Mouse (Mus musculus) spleen, postnatal 4 days (tissue): ENCODE data around the gene Lrrc7.
"Not testable (repeated sequence)": the region's sequence is repeated elsewhere in the genome, so short reads cannot be mapped to it uniquely, and the experiment has no call there.

Source experiments
- DNase-seq, 2 experiments: peaks; one replicate each; pipeline ENCODE4 v3.0.0; 2022; ENCODE audit warnings: low spot score in 2 of 2

The Lrrc7 gene

GRCm38 (mm10) chr3:158168454-158168853 is 393.6 kb downstream of the Lrrc7 start:
- no peak for DNase-seq

DNA sequence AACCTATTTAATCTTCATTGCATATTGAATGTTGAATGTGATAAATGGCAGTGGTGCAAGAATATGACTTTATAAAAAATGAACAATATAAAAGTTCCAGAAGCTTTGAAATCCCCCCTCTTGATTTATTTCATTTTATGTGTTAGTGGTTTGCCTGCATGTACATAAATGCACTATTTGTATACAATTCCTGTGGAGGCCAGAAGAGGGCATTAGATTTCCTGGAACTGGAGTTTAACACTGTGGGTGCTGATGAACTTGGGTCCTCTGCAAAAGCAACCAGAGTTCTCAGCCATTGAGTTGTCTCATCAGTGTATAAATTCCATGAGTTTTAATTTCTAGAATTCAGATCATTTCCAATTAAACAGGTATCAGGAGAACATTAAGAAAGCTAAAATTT is 397.0 kb downstream of the Lrrc7 start:
- no peak for DNase-seq

- DNase-seq: no peak
These were observed 397.6 kb downstream of the Lrrc7 start for GRCm38 (mm10) chr3:158164452-158164851.

- no peak for DNase-seq
These were observed 398.9 kb downstream of the Lrrc7 start for GRCm38 (mm10) chr3:158163127-158163526.

- no peak for DNase-seq
These were observed 400.0 kb downstream of the Lrrc7 start for GRCm38 (mm10) chr3:158161924-158162490.

DNA sequence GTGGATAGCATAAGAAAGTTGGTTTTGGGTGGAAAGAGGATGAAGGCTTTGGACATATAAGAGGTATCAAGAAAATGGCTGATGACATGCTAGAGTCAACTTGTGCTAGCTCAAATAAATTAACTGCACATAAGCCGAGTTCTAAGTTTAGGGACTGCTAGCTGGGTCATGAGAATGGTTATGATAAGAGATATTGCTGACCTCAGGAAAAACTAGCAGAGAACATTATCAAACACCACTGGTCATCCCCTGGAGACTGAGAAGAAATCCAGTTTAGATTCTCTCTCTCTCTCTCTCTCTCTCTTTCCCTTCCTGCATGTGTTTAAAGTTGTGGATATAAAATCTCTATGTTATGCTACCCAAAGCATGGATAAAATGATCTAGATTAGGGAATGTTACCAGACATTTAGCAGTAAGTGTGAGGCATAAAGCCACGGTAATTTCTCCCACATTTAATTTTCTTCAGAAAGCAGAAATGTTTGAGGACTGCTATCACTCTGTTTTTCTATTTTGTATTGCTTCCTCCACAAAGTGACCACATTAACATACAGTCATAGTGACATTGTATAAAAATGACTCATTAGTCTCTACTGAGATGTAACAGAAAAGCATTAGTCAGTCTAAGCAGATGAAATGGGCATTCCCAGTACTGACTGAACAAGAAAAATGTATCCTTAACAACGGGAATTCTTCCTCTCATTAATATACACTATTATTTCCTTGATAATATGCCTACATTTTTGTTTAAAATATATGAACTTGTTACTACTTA is 406.3 kb downstream of the Lrrc7 start:
- DNase-seq: no peak

DNA sequence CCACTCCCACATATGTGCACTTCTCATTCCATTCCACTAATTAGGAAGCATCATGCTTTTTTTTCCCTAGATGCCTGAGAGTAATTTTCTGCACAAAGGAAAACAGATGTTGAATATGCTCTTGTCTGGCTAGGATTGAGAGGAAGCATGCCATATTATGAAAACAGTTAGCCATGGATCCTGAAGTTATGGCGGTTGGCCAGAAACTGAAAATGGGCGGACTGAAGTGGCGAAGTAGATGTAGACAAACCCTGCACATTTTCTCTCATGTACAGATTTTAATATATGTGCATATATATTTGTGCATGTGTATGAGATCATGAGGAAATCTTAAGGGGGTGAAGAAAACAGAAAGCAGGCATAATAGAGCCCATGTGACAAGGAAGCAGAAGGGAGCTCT is 407.9 kb downstream of the Lrrc7 start:
- no peak for DNase-seq

GRCm38 (mm10) chr3:158148998-158149397 is 413.0 kb downstream of the Lrrc7 start:
- no peak for DNase-seq

DNA sequence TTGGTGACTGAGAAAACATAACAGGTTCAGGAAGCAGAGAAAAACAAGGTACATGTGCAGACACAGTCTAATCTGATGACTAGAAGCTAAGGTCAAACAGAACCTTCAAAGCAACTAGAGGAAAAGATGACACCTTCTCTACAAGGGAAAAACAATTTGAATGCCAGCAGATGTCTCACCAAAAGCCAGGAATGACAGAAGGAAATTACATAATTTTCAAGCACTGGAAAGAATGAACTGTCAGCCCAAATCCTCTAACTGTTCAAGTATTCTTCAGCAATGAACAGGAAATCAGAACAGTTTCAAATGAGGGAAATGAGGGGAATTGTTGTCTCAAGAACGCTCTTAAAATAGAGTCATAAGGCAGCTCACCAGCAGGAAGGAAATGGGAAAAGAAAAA is 421.4 kb downstream of the Lrrc7 start:
- DNase-seq: no peak

GRCm38 (mm10) chr3:158137796-158138195 is 424.2 kb downstream of the Lrrc7 start:
- DNase-seq: no peak

GRCm38 (mm10) chr3:158131672-158132071 is 430.3 kb downstream of the Lrrc7 start:
- no peak for DNase-seq

DNA sequence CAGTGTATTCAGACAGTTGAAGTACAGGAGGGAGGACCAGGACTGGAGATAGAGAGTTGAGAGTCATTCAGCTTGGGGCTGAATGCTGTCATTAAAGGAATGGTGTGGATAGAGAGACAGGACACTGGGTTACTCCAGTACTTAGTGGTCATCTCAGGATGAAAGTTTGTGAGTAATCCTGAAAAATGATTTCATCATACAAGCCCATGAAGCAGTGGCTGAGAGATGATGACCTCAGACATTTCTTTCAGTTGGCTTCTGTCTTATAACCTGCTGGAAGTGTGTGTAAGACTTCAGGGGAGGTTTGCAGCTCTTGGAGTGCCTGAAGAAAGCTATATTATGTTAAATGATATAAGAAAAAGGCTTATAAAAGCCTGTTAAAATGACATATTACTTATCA is 430.8 kb downstream of the Lrrc7 start:
- no peak for DNase-seq

DNA sequence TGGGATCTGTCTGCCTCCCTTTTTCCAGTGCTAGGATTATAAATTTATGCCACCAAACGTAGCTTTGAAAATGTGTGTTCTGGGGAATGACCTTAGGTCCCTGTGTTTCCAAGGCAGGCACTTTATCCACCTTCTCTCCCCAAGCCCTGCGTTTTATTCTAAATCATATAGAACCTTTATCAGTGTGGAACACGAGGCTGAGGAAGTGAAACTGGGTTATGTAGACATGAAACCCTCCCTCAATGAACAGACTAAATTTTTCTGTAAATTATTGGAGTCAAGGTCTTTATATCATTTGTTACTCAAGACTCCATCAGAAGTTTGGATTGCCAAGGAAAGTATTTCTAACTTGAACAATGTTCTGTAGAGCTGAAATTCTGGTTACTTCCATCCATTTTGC is 439.1 kb downstream of the Lrrc7 start:
- DNase-seq: no peak

DNA sequence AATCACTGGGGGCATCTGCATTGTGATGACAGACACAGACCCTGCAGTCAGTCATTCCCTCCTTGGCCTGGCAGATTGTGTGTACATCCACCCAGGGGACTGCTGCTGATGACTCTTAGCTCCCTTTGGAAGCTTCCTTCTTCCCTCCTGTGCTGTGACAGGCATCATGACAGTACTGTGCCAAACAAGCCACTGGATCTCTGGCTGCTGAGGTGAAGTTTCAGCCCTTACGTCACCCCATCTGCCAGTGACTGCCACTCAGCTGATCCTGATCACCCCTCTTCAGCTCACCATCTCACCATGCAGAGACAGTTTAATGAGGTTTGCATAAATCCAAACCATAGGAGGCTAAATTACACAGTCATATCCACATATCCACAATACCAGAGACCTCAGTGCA is 456.8 kb downstream of the Lrrc7 start:
- DNase-seq: no peak

- no peak for DNase-seq
These were observed 458.6 kb downstream of the Lrrc7 start for GRCm38 (mm10) chr3:158103467-158103866.

- not testable (repeated sequence) for DNase-seq
These were observed 459.5 kb downstream of the Lrrc7 start for GRCm38 (mm10) chr3:158102530-158102929.

DNA sequence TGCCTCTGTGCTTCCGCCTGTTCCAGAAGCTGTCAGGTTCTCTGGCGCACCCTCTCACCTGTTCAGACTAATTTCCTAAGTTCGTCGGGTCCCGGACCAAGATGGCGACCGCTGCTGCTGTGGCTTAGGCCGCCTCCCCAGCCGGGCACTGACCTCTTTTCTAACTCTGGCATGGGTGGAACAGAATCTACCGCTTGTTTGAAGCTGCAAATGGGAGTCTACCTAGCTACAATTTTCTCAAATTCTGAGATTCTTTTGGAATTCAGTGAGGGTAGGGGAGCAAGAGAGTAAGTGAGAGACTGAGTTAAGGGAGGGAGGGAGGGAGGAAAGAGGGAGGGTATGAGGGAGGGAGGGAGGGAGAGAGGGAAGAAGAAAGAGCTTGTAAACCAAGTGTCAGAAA is 460.0 kb downstream of the Lrrc7 start:
- DNase-seq: not testable (repeated sequence)

GRCm38 (mm10) chr3:158093919-158094318 is 468.1 kb downstream of the Lrrc7 start:
- DNase-seq: no peak

- no peak for DNase-seq
These were observed 470.4 kb downstream of the Lrrc7 start for GRCm38 (mm10) chr3:158091601-158092000.

GRCm38 (mm10) chr3:158077828-158078227 is 484.2 kb downstream of the Lrrc7 start:
- DNase-seq: no peak

- no peak for DNase-seq
These were observed 484.6 kb downstream of the Lrrc7 start for GRCm38 (mm10) chr3:158077380-158077772.

DNA sequence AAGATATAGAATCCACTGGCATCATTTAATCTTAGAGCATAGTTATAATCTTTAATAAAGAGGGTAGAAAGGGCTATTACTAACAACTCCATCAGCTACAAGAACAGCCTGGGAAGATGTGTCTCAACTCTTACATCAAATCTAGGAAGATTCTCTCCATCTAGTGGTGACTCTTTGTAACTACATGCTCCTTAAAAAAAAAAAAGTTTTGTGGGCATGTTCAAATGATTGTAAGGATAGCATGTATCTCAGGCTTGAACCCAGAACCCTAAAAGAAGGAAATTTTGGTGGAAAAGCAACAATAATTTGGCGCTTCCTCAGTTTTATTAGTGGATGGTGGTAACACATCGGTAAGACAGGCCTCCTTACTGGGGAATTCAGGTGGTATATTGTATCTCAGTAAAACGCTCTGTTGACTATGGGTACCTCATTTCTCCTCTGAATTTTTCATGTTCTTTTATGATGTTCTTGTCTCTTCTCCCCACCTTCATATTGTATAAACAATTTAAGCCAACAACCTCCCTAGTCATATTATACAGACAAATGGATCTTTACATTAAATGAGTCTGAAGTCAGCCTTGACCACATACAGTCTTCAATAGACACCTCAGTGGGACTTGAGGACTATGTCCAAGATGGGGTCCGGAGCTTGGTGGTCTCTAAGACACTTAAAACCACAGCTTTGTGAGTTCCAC is 485.2 kb downstream of the Lrrc7 start:
- DNase-seq: no peak

DNA sequence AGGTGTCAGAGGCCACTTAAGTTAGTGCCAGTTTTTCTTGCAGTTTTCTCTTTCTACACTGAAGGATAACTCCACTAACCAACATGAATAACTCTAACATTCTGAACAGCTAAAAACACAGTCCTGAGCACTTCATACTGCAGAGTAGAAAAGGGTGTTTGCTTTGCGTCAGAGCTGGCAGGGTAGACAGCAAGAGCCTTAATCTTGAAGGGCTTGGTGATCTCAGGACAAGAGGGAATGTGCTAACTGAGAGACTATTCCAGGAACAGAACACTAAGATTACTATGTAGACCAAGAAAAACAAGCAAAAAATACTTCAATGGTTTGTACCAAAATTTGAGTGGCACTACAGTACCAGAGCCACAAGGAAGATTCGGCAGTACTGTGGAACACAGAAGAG is 487.0 kb downstream of the Lrrc7 start:
- no peak for DNase-seq
